18 mouse cellular contexts compared by ENCODE assay signal in genomic region chr10:12799416-12799815, GRCm38 (mm10).
"Had no signal": no experiment of that assay in that cellular context is flagged by ENCODE, and none has a peak within 500 bp of the region (broad histone marks: within the 10 kb centered on the region; RNA-seq: fewer than 3 reads in every experiment).

No protein-coding gene starts in this region.

- H3K9me3 ChIP-seq: kidney, embryonic 15.5 days; liver, embryonic 13.5 days; midbrain, embryonic 12.5 days; neural tube, embryonic 13.5 days; stomach, embryonic 15.5 days had no signal

- H3K4me3 ChIP-seq: kidney, embryonic 15.5 days; left cerebral cortex, adult 2 months; liver, embryonic 13.5 days; midbrain, embryonic 12.5 days; myocyte; neural tube, embryonic 13.5 days; stomach, embryonic 15.5 days had no signal

- H3K9ac ChIP-seq: kidney, embryonic 15.5 days; liver, embryonic 13.5 days; midbrain, embryonic 12.5 days; neural tube, embryonic 13.5 days; stomach, embryonic 15.5 days had no signal

- H3K27me3 ChIP-seq: kidney, embryonic 15.5 days; liver, embryonic 13.5 days; midbrain, embryonic 12.5 days; neural tube, embryonic 13.5 days; stomach, embryonic 15.5 days had no signal

- H3K36me3 ChIP-seq: kidney, embryonic 15.5 days; liver, embryonic 13.5 days; midbrain, embryonic 12.5 days; neural tube, embryonic 13.5 days; stomach, embryonic 15.5 days had no signal

- ATAC-seq: midbrain, embryonic 16.5 days had no signal

- H3K4me2 ChIP-seq: kidney, embryonic 15.5 days; liver, embryonic 13.5 days; midbrain, embryonic 12.5 days; neural tube, embryonic 13.5 days; stomach, embryonic 15.5 days had no signal

- H3K27ac ChIP-seq: kidney, embryonic 15.5 days; left cerebral cortex, adult 2 months; liver, embryonic 13.5 days; midbrain, embryonic 12.5 days; neural tube, embryonic 13.5 days; stomach, embryonic 15.5 days had no signal

- DNase-seq: kidney, adult 8-10 months; kidney, postnatal 10 days; kidney, postnatal 36 days; layer of hippocampus, postnatal 36 days; liver, embryonic 13.5 days; lung, adult 2 months; lung, postnatal 14 days; lung, postnatal 4 days; right cerebral cortex, postnatal 14 days; spleen, adult 18-20 months; thymus, postnatal 25 days had no signal
